Mouse (Mus musculus) central nervous system, embryonic 18 days (tissue): ENCODE results near the gene Cdhr1. TPM values are rescaled to one million over a fixed set of nuclear protein-coding genes. Genes with fewer than 3 reads are reported as not detected.

Source experiments
- polyA plus RNA-seq: library from polyadenylated mRNA; depleted of rRNA; stranded (reverse); fragments of >200 nt; gene quantifications from 2 replicates; pipeline ENCODE4 v1.2.3, GENCODE M21; 2012; rRNA removed

Gene Cdhr1
- 13.8 and 17.3 TPM in 2 replicates for polyA plus RNA-seq

GRCm38 (mm10) chr14:37097956-37098530 is at the start of gene Cdhr1:
Gene Cdhr1 (minus strand): TSS chr14:37098347.

GRCm38 (mm10) chr14:37135127-37135593 is 37.0 kb upstream of the Cdhr1 start, which contains the start of gene Ghitm:
Gene Ghitm (minus strand): TSS chr14:37135272.

GRCm38 (mm10) chr14:37113922-37114321 is 15.8 kb upstream of the Cdhr1 start, which contains the start of gene 2610528A11Rik:
Gene 2610528A11Rik (minus strand): TSS chr14:37114022.

GRCm38 (mm10) chr14:37067629-37068028 is 30.5 kb downstream of the Cdhr1 start, which contains the start of gene Lrit2:
Gene Lrit2 (plus strand): TSS chr14:37067929.

GRCm38 (mm10) chr14:37048914-37049410 is 49.2 kb downstream of the Cdhr1 start, which contains the start of gene Rgr:
Gene Rgr (minus strand): TSS chr14:37048964.

Other genes starting within 250 kb of the Cdhr1 start
- gene Ccser2, start 129.6 kb downstream of the Cdhr1 start, polyA plus RNA-seq, result 66.1 and 68.2 TPM in 2 replicates
- gene Rgr, start 49.4 kb downstream of the Cdhr1 start, polyA plus RNA-seq, result 0.08 TPM in 1 of 2 replicates, not detected in the other
- gene Lrit1, start 43.5 kb downstream of the Cdhr1 start, polyA plus RNA-seq, result 0.01 TPM in 1 of 2 replicates, not detected in the other
- 0.03 TPM in 1 of 2 replicates, not detected in the other for gene Lrit2, start 30.4 kb downstream of the Cdhr1 start, polyA plus RNA-seq
- gene 2610528A11Rik, start 15.7 kb upstream of the Cdhr1 start, polyA plus RNA-seq, result 0.33 and 0.53 TPM in 2 replicates
- gene Ghitm, start 36.9 kb upstream of the Cdhr1 start, polyA plus RNA-seq, result 104 and 110 TPM in 2 replicates